Mouse (Mus musculus): ENCODE measurements around the gene Slc23a4.

The Slc23a4 gene

DNA sequence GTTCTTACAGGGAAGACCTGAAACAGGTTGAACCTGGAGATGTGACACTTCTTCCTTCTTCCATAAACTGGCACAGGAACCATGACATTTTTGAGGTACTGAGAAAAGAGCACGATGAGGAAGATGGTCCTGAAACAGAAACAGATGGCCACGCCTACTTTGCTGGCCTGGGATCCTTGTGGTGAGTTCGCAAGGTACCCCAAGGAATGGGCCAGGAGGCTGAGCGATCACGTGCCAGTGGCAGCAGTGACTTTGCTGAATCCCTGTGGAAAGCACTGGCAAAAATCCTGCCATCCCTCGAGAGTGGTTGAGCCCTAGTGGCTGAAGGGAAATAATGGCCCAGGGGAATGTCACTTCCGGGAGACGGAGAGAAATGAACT lies 32.4 kb downstream of the Slc23a4 start:
- DNase-seq (ENCODE audit: low read depth, low spot score) = no peak

GRCm38 (mm10) chr6:34954926-34955861 lies 33.0 kb downstream of the Slc23a4 start:
- DNase-seq (ENCODE audit: low read depth, low spot score) = peak; percentile 51

- DNase-seq (ENCODE audit: low read depth, low spot score) = no peak
Observed at GRCm38 (mm10) chr6:34951956-34952667, 36.1 kb downstream of the Slc23a4 start.

- no peak for DNase-seq (ENCODE audit: low read depth, low spot score)
Observed at GRCm38 (mm10) chr6:34951518-34951917, 36.7 kb downstream of the Slc23a4 start.

GRCm38 (mm10) chr6:34948461-34948860 lies 39.7 kb downstream of the Slc23a4 start:
- DNase-seq (ENCODE audit: low read depth, low spot score) = no peak

DNA sequence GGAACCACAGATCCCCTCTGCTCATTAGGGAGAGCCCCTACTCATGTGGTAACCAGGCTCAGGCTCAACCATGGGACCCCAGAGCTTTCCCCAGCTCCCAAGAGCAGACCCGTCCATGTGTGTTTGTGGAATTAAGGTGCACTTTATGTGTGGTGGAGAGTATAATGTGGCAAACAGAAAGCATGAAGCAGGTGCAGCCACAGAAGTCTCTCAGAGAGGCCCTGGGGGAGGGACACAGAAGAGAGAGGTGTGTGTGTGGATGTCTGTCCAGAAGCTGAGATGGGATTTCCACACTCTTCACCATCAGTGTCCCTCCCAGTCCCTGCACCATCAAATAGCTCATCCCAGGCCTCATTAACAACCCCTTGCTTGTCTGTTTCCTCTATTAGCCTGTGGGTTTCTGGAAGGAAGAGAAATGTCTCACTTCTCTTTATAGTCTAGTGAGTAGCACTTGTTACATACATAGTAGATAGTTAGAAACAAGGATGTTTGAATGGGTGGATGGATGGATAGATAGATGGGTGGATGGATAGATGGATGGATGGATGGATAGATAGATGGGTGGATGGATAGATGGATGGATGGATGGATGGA lies 41.6 kb downstream of the Slc23a4 start:
- no peak for DNase-seq (ENCODE audit: low read depth, low spot score)

DNA sequence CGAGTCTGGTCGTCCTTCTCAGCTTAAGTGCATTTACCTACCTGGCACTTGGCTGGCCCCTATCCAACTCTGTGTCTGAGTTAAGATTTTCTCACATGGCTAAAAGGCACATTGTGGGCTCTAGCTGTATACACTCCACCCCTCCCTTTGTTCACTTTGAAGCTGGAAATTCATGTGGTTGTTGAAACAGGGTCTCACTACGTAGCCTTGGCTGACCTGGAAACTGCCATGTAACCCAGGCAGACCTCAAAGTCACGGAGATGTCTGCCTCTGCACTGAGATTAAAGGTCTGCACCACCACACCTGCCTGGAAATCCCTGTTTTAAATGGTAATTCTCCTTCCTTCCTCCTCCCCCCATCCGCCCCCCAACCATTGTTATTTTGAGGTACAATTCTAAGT lies 44.7 kb downstream of the Slc23a4 start:
- DNase-seq (ENCODE audit: low read depth, low spot score) = no peak

- DNase-seq (ENCODE audit: low read depth, low spot score) = no peak
Observed at GRCm38 (mm10) chr6:34942446-34942845, 45.8 kb downstream of the Slc23a4 start.

DNA sequence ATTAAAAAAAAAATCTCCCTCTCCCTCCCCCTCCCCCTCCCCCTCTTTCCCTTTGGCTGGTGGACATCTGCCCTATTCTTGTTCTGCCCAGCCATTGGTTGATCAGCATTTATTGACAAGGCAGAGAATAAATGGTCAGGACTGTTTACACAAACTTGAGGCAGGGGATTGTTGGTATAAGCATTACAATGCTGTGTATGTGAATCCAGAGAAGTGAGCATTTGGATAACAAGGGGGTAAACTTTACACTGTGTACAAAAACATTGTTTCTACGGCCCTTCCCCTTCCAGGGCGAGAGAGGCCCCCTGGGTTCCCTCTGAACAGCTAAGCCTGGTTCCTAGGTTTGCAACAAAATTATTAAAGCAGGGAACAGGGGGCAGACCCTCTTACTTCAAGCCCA lies 46.7 kb downstream of the Slc23a4 start:
- DNase-seq (ENCODE audit: low read depth, low spot score) = no peak

GRCm38 (mm10) chr6:34939451-34939850 lies 48.8 kb downstream of the Slc23a4 start:
- DNase-seq (ENCODE audit: low read depth, low spot score) = no peak

DNA sequence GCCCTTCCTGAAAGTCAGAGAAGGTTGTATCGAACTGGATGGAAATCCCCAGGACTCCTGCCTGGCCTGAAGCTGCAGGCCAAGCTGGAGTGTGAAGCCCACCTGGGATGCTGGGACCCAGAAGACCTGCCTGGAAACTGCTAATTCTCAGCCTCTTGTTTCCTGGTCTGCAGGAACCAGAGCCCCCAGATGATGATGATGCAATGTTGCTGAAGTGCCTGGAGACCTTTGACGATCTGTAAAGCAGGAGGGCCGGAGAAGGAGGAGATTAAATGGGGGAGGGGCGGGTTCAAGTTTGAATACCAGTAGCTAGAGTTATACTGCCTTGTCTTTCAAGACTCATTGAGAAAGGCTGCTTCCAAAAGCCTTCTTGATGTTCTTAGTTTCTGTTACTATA lies 49.3 kb downstream of the Slc23a4 start:
- no peak for DNase-seq (ENCODE audit: low read depth, low spot score)

GRCm38 (mm10) chr6:34938280-34938928 lies 49.8 kb downstream of the Slc23a4 start:
- no peak for DNase-seq (ENCODE audit: low read depth, low spot score)

DNA sequence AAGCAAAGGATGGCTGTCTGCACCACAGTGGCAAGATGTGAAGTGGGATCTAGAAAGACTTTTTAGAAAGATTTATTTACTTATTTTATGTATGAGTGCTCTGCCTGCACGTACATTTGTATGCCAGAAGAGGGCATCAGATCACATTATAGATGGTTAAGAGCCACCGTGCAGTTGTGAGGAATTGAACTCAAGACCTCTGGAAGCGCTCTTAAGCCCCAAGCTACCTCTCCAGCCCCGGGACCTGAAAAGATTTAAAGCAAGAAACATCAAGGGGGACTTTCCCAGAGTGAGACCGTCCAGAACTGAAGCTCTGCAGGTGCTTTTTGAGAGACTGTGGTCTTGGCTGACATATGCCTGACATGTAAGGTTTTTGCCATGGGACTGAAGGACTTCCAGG lies 51.5 kb downstream of the Slc23a4 start:
- DNase-seq (ENCODE audit: low read depth, low spot score) = peak; percentile 14

- DNase-seq (ENCODE audit: low read depth, low spot score) = no peak
Observed at GRCm38 (mm10) chr6:34932633-34933032, 55.6 kb downstream of the Slc23a4 start.

DNA sequence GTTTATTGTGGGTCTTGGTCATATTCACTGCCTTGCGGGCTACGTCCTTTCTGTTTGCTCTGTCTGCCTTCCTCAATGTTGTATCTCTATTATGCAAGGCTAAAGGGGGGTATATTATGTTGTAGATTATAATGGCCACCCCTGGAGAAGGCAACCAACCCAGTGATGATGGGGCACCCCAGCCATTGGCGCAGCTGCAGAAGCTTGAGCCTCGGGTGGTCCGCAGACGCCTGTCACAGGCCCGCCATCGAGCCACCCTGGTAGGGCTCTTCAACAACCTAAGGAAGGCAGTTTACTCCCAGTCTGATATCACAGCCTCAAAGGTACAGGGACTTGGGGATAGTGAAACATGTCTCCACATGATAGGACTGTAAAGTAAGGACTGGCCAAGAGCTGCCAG lies 60.6 kb downstream of the Slc23a4 start:
- no peak for DNase-seq (ENCODE audit: low read depth, low spot score)

DNA sequence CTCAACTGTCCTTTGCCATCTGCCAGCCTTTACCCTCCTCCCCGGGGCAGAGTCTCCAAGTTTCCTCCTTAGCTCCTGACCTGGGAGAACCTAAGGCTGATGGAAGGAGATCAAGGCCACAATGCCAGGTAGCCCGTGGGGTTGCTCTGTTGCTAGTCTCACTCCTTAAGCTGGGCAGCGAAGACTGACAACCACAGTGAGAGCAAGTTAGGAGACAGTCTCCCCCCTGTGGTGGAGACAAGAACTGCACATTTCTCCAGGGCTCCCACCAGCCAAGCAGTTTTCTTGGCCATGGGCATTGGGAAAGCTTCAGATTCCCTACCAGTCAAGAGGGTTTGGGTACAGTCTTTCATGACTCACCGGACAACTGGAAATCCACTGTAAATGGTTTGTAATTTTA lies 61.0 kb downstream of the Slc23a4 start:
- peak; percentile 91 for DNase-seq (ENCODE audit: low read depth, low spot score)

DNA sequence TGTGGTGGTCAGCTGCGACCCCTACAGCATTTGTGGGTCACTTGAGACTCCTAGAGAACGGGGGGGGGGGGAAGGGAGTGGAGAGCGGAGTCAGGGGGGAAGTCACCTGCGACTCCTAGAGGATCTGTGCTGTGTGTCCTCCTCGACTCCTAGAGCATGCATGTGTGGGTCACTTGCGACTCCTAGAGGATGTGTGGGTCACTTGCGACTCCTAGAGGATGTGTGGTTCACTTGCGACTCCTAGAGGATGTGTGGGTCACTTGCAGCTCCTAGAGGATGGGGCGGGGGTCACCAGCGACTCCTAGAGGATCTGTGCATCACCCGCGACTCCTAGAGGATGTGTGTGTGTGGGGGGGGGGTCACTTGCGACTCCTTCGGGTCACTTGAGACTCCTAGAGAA lies 66.3 kb downstream of the Slc23a4 start:
- peak; percentile 56 for DNase-seq (ENCODE audit: low read depth, low spot score)

- no peak for DNase-seq (ENCODE audit: low read depth, low spot score)
Observed at GRCm38 (mm10) chr6:34920631-34921030, 67.6 kb downstream of the Slc23a4 start.

DNA sequence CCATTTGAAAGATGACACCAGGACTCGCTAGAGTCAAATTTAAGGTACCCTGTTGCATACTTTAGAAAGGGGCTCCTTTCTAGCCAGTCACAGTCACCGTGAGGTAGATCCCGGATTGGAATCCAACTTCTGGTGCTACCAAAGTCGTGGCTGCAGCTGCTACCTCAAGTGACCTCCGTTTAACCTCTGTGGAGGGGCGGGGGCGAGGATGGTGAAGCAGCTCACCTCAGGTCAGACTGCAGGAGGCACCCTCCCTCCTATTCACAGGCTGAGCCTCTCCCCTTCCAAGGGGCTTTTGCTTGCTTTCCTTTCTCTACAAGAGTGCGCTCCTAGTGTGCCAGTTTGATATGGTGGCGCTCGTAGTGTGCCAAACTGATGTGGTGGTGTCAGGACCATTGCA lies 68.2 kb downstream of the Slc23a4 start, which contains the start of gene Stra8:
Gene Stra8, plus strand, starts transcription at position 208 of the 400 bp plus-strand sequence.
- DNase-seq (ENCODE audit: low read depth, low spot score) = no peak

- DNase-seq (ENCODE audit: low read depth, low spot score) = no peak
Observed at GRCm38 (mm10) chr6:34919146-34919545, 69.1 kb downstream of the Slc23a4 start.

- no peak for DNase-seq (ENCODE audit: low read depth, low spot score)
Observed at GRCm38 (mm10) chr6:34914462-34914861, 73.7 kb downstream of the Slc23a4 start.

Measured in 3T3-L1 (cell line).